Mouse (Mus musculus): ENCODE measurements around the gene Ei24.

The Ei24 gene

DNA sequence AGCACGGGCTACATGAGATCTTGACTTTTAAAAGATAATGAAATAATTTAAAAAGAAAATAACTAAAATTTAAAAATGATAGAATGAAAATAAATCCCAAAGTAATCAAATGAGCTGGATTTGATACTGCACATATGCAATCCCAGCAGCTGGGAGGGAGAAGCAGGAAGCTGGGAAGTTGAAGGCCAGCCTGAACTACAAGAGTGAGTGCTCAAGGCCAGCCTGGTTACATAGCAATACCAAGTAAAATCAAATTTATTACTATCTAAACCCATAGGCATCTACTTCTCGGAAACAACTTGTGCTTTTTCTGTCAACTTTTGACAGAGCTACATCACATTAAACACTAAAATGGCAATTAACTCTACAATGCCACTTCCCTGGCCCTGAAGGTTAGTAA is 13.3 kb downstream of the Ei24 start:
- DNase-seq = no peak

DNA sequence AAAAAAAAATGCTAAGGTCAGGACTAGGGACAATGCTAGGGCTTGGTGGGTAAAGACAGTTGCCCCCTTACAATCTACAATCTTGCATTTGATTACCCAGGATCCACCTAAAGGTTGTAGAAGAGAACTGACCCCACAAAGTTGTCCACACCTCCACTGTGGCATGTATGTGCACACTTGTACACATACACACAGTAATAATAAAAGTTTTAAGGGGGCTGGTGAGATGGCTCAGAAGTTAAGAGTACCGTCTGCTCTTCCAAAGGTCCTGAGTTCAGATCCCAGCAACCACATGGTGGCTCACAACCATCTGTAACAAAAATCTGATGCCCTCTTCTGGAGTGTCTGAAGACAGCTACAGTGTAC is 28.2 kb downstream of the Ei24 start:
- DNase-seq = no peak

DNA sequence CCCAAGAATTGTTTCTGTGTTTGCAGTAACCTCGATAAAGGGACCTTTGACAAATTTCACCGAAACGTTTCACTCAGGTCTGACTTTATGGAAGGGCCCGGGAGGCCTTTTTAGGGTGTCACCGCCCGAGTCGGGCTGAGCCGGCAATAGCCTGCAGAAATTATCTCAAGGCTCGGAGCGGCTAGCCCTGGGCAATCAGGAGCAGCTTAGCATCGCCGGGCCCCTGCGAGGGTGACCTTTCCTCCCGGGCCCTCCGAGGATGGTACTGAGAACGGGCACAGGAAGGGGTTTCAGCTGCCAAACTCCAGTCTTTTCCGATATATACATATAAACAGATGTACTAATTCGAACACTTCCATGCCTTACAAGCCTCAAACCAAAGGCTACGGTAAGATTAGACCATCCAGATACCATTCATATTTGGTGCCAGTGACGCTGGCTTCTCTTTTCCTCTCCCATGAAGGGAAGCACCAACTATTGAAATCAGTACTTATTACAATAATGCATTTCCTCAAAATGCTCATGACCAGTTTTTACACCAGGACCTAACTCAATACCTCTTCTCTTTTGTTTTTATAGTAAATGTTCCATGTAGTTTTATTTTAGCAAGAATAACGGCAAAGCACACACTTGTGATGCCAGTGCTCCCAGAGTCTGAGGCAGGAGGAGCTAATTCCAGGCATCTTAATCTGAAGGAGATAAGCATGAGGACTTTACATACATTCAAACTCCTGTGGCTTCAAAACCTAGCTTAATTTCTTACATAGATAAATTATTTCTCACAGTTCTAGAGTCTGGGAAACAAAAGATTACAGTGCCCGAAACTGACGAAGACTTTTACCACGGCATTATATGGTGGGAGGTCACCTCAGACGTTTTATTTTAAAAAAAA is 28.8 kb downstream of the Ei24 start:
- DNase-seq = peak; percentile 60

DNA sequence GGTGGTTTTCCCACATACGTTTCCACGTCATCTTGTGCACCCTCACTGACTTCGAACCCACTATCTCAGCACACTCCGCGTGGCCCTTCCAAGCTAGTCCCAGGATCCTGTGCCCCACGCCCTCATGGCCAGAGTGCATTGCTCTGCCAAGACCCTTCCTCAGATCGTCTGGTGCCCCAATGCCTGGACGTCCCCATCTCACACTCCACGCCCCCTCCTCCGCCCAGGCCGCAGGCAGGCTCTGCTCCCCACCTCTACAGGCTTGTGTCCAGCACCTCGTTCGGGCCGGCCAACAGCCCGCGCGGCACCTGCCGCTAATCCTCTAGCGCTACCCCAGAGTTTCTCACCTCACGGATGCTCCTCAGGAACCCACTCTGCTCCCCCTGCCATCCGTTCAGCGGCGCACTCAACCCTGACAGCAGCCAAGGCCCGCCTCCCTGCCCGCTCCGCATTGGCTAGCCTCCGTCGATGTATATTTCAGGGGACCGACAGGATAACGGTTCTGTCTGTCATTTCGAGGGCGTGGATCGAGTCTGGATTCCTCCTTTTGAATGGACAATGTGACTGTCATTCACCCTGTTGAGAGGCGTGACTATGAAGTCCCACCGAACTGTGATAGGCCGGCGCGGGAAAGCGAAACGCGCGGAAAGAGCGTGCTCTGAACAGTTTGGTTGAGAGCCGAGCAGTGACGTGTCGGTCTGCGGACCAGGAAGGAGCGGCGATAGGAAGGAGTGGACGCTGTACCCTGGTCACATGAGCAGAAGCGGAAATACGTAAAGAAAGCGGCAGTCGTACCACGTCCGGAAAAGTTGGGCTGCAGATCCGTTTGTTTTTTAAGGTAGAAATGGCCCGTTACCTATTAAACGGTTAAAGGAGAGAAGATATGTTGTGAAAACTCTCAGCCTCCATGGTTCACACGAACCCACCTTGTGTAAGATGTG is 29.7 kb downstream of the Ei24 start, which contains the start of gene Stt3a:
TSS of gene Stt3a (minus strand) at position 477 of the 941 bp plus-strand sequence.
- peak; percentile 99 for DNase-seq

DNA sequence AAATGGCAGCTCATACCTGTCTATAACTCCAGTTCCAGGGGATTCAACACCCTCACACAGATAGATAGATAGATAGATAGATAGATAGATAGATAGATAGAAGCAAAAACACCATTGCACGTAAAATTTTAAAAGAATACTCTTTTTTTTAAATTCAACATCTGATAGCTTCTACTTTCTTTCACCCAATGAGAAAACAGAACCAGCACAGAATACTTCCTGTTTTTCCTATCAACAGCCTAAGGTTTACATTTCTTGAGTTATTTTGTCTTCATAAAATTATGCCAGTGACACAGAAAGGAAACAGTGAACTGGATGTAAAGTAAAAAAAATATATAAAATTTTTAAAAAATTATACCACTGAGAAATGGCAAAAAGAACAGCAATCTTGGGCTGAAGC is 32.8 kb downstream of the Ei24 start:
- DNase-seq = no peak

Measured in right cerebral cortex, postnatal 25 days (tissue).